Mouse (Mus musculus) midbrain, postnatal 0 days (tissue): ENCODE results near the gene Art3. TPM values are rescaled to one million over a fixed set of nuclear protein-coding genes. Genes with fewer than 3 reads are reported as not detected.

Experiments used
- ATAC-seq: fragments of 200-750 bp; cut with Nextera tagmentation; 2 replicates; pipeline ENCODE4 v1.8.0; 2017; ENCODE audit warnings: moderate number of reproducible peaks, mild to moderate bottlenecking, moderate TSS enrichment, moderate library complexity; ENCODE audit not compliant: low FRiP score
- DNase-seq: peaks from one replicate; pipeline ENCODE4 v3.0.0-alpha.2; 2015; ENCODE audit warnings: low spot score
- H3K27ac ChIP-seq: fragments of 300-500 bp; sonication (generic); 2 replicates; pipeline ENCODE4 v1.5.1; 2014; ENCODE audit warnings: low read depth, mild to moderate bottlenecking, low read length, mixed read lengths
- H3K27me3 ChIP-seq: fragments of 300-500 bp; sonication (generic); 2 replicates; pipeline ENCODE4 v1.6.1; 2014; ENCODE audit warnings: low read length, control low read depth, mixed read lengths; ENCODE audit not compliant: insufficient read depth
- H3K36me3 ChIP-seq: fragments of 300-500 bp; sonication (generic); 2 replicates; pipeline ENCODE4 v1.6.1; 2014; ENCODE audit warnings: low read length, control low read depth, mixed read lengths; ENCODE audit not compliant: insufficient read depth
- H3K4me1 ChIP-seq: fragments of 300-500 bp; sonication (generic); 2 replicates; pipeline ENCODE4 v1.6.1; 2014; ENCODE audit warnings: mild to moderate bottlenecking, control low read depth, antibody characterized with exemption, low read length, mixed read lengths; ENCODE audit not compliant: insufficient read depth
- H3K4me2 ChIP-seq: fragments of 300-500 bp; sonication (generic); 2 replicates; pipeline ENCODE4 v1.6.1; 2014; ENCODE audit warnings: low read depth, mild to moderate bottlenecking, low read length, mixed read lengths; ENCODE audit not compliant: poor library complexity, severe bottlenecking
- H3K4me3 ChIP-seq: fragments of 300-500 bp; sonication (generic); 2 replicates; pipeline ENCODE4 v1.5.1; 2014; ENCODE audit warnings: low read depth, mild to moderate bottlenecking, low read length, moderate library complexity
- H3K9ac ChIP-seq: fragments of 300-500 bp; sonication (generic); replicated peaks from 2 replicates; pipeline ENCODE4 v1.6.1; 2014; ENCODE audit warnings: mild to moderate bottlenecking, low read length, moderate library complexity, mixed read lengths; ENCODE audit not compliant: poor library complexity, severe bottlenecking
- H3K9me3 ChIP-seq: fragments of 300-500 bp; sonication (generic); 2 replicates; pipeline ENCODE4 v1.6.1; 2016; ENCODE audit warnings: low read length, control low read depth
- CTCF ChIP-seq: IDR thresholded peaks from 2 replicates; pipeline ENCODE4 v1.5.1; 2016; ENCODE audit warnings: antibody characterized with exemption, mild to moderate bottlenecking
- WGBS: fragments of 180-500 bp; shearing (Covaris S2); extraction: QIAGEN DNeasy Blood & Tissue Kit; methylation state at CpG from one replicate; pipeline ENCODE4 v1.1.7; 2014; 5-methylcytosine and 5-hydroxymethylcytosine counted together
- polyA plus RNA-seq: library from polyadenylated mRNA; unstranded; fragments of >200 nt; fragmentation: Nextera tagmentation; extraction: Ambion mirVana; gene quantifications from 2 replicates; pipeline ENCODE4 v1.2.1, GENCODE M21; 2015
- total RNA-seq: library from RNA; depleted of rRNA; stranded (reverse); fragments of >200 nt; gene quantifications from 2 replicates; pipeline ENCODE4 v1.2.3, GENCODE M21; 2014

Gene Art3
- total and polyA plus RNA-seq, 2 experiments from 2014 or later, result 4.7 to 5.5 TPM

DNA sequence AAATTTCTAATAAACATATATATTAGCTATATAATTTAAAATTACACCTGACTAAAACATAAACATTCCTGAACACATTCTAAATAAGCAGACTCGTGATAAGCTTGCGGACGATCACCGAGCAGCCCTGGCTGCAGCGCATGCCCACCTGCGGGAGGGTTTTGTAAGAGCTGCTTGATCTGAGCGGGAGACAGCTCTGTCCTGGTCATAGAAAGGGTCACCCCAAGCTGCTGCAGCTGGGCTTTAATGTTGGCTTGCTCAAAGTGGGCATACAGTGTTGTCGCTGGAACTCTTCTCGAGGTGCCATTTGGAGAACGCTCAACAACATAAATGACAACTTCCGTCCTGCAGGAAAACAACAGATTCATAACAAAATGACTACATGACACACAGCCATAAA, 92.5 kb downstream of the Art3 start:
- ATAC-seq (no peak), DNase-seq (no peak)
- H3K9ac ChIP-seq, result no peak overlapping the region
- H3K4me3 ChIP-seq, result no peak overlapping the region
- H3K4me2 ChIP-seq, result no peak overlapping the region
- no peaks in the 10 kb centered on the region for H3K27me3 ChIP-seq
- no peaks in the 10 kb centered on the region for H3K9me3 ChIP-seq
- no peaks in the 10 kb centered on the region for H3K4me1 ChIP-seq
- no peak for TF ChIP-seq CTCF
- H3K27ac ChIP-seq, result no peak overlapping the region
- 95% methylated on average over 11 of the region's 11 CpGs for WGBS
- H3K36me3 ChIP-seq, result peaks cover 41% of the 10 kb centered on the region

GRCm38 (mm10) chr5:92430723-92431122, 99.1 kb downstream of the Art3 start:
- Histone ChIP-seq H3K4me3 (no peak overlapping the region), H3K27me3 (no peaks in the 10 kb centered on the region), H3K36me3 (peaks cover 17% of the 10 kb centered on the region), H3K9ac (no peak overlapping the region), H3K27ac (no peak overlapping the region), H3K4me1 (no peaks in the 10 kb centered on the region; the same call in 1 of the 2 replicates), H3K4me2 (no peak overlapping the region), H3K9me3 (no peaks in the 10 kb centered on the region)
- no peak for TF ChIP-seq CTCF
- DNase-seq (no peak), ATAC-seq (no peak)
- 78% methylated on average over 5 of the region's 5 CpGs for WGBS

GRCm38 (mm10) chr5:92431611-92432010, 100.0 kb downstream of the Art3 start:
- Histone ChIP-seq H3K4me2 (no peak overlapping the region), H3K4me1 (no peaks in the 10 kb centered on the region; the same call in 1 of the 2 replicates), H3K27ac (no peak overlapping the region), H3K36me3 (peaks cover 17% of the 10 kb centered on the region), H3K27me3 (no peaks in the 10 kb centered on the region), H3K9ac (no peak overlapping the region), H3K4me3 (no peak overlapping the region), H3K9me3 (no peaks in the 10 kb centered on the region)
- WGBS, result 82% methylated on average over 7 of the region's 7 CpGs
- ATAC-seq (no peak), DNase-seq (no peak)
- TF ChIP-seq CTCF, result no peak

- no peak for TF ChIP-seq CTCF
- ATAC-seq (no peak), DNase-seq (no peak)
- peak overlapping the region; percentile 91 for H3K4me2 ChIP-seq
- no peaks in the 10 kb centered on the region for H3K9me3 ChIP-seq
- H3K4me3 ChIP-seq, result peak overlapping the region; percentile 97
- H3K27ac ChIP-seq, result no peak overlapping the region
- H3K27me3 ChIP-seq, result no peaks in the 10 kb centered on the region
- H3K4me1 ChIP-seq, result no peaks in the 10 kb centered on the region; the same call in 1 of the 2 replicates
- WGBS, result under 1% methylated on average over 12 of the region's 12 CpGs
- 0 out of 2 replicates have a peak, but pooled peaks cover 2% of the 10 kb centered on the region for H3K36me3 ChIP-seq
- H3K9ac ChIP-seq, result peak overlapping the region; percentile 91
Observed at GRCm38 (mm10) chr5:92434070-92434469, 102.4 kb downstream of the Art3 start.

DNA sequence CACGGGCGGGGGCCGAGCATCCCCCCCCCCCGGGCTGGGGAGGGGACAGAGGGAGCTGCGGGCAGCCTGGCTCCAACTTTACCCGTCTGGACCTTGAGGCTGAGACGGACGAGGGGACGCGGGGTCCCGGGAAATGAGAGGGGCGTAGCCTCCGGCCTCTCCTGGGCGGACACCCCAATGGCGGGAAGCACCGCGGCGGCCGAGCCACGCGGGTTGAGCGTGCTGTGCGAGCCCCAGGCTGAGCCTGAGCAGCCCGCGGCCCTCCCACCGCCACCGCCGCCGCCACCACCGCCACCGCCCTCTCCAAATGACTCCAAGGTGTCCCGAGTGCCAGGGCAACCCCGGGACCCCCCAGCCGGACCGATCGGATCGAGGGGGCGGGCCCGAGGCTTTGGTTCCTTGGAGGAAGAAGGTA, 103.0 kb downstream of the Art3 start:
- DNase-seq (peak; percentile 12), ATAC-seq (peak; percentile 53)
- Histone ChIP-seq H3K27me3 (no peaks in the 10 kb centered on the region), H3K9ac (peak overlapping the region; percentile 91), H3K9me3 (no peaks in the 10 kb centered on the region), H3K36me3 (no peaks in the 10 kb centered on the region), H3K27ac (peak overlapping the region; percentile 76), H3K4me3 (peak overlapping the region; percentile 97), H3K4me1 (no peaks in the 10 kb centered on the region; the same call in 1 of the 2 replicates), H3K4me2 (peak overlapping the region; percentile 91)
- WGBS, result under 1% methylated on average over 31 of the region's 39 CpGs
- TF ChIP-seq CTCF, result no peak

DNA sequence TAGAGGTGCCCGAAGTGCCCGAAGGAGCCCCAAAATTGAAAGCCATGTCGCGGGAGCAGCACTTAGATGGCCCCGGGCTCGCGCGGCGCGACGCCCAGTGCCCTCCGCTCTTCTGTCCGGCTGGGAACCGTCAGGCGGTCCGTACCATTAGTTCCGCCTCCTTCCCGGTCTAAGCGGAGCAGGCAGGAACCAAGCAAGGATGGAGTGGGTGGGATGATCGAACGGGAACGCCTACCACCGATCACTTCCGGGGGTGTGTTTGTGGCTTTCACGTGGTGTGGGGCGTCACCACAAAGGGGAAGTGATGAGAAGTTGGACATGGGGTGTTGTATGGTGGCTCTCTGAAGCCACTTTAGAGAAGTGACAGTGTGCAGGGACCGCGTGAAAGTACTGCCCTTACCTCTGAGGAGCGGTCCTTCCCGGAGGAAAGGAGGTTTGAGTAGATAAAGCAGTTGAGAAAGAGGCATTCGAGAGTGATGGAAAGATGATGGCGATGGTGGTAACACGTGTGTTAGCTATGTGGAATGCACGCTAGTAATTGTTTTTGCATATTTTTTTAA, 103.5 kb downstream of the Art3 start, which contains the start of gene Nup54:
Nup54 (minus strand) TSS at position 195 of the 560 bp plus-strand sequence.
- Histone ChIP-seq H3K4me2 (peak within 1 kb of the TSS; percentile 91), H3K4me3 (peak within 1 kb of the TSS; percentile 97), H3K36me3 (no peaks in the 10 kb centered on the region), H3K27me3 (no peaks in the 10 kb centered on the region), H3K4me1 (no peaks in the 10 kb centered on the region; the same call in 1 of the 2 replicates), H3K27ac (peak within 1 kb of the TSS; percentile 76), H3K9ac (peak within 1 kb of the TSS; percentile 91), H3K9me3 (no peaks in the 10 kb centered on the region)
- TF ChIP-seq CTCF, result no peak
- ATAC-seq (peak; percentile 99), DNase-seq (peak; percentile 98)
- WGBS, result under 1% methylated on average over 34 of the region's 34 CpGs
